Mouse (Mus musculus): ENCODE measurements around the gene Dmc1. TPM values are rescaled to one million over a fixed set of nuclear protein-coding genes. Genes with fewer than 3 reads are reported as not detected.

Gene Dmc1
- total and polyA plus RNA-seq, 3 experiments = not detected

DNA sequence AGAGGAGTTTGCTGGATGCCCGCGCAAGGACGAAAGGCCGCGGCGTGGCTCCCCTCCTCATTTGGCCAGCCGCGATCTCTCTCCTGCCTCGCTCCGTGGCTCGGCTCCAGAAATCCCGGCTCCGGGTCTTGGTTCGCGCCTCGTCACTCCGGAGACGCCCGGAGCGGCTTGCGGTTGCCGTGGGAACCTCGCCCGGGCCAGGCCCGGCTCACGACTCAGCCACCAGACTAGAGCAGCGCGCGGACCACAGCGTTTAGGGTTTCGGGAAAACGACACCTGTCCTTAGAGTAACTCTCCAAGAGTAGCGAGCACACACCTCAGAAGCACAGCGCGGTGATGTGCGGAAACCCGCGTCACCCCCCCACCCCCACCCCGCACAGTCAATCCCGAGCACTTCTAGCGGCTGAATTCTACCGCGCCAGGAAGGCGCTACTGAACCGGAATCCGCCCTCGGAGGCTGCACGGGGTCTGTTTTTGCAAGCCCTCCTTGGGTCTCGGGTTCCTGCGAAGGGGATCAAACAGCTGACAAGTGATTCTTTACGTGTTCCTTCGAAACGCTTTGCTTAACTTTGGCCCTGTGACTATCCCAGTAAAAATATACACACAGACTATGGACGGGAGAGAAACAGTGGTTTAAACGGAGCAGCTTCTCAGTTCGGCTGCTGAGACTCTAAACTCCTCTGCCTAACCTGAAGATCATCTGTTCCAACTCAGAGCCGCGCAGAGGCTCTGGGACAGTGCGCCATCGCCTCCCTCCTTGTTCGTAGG, 93.2 kb downstream of the Dmc1 start:
- no peak overlapping the region for H3K4me3 ChIP-seq (ENCODE audit: low read depth, low read length)

More for the DNA sequence above, 93.2 kb downstream of the Dmc1 start:
- Histone ChIP-seq H3K27me3 (ENCODE audit: insufficient read depth, low read length) (peaks cover 63% of the 10 kb centered on the region), H3K36me3 (replicated peaks) (no peaks in the 10 kb centered on the region), H3K4me1 (ENCODE audit: insufficient read depth, low read depth, low read length) (no peaks in the 10 kb centered on the region), H3K9me3 (replicated peaks) (no peaks in the 10 kb centered on the region)
- TF ChIP-seq GATA2 (IDR thresholded peaks at IDR 0.05; ENCODE audit: borderline replicate concordance, low read depth, low read length) (no peak), CTCF (IDR thresholded peaks at IDR 0.05; ENCODE audit: low read depth, low read length) (no peak), TAL1 (conservative IDR thresholded peaks at IDR 0.05; ENCODE audit: low read depth, low read length) (no peak)
- DNase-seq (ENCODE audit: low spot score) = no peak
- no peak for ATAC-seq (ENCODE audit: extremely low read depth, insufficient number of reproducible peaks, low FRiP score, poor library complexity, severe bottlenecking)

Other genes starting within 250 kb of the Dmc1 start
- 11.3 and 13.3 TPM in 2 replicates for gene Tmem184b, start 201.5 kb downstream of the Dmc1 start, total RNA-seq (2014; fragmentation: Nextera tagmentation)
- 1.9 and 2.3 TPM in 2 replicates for gene Tmem184b, start 201.5 kb downstream of the Dmc1 start, total RNA-seq (2017)
- 12.9 and 13.8 TPM in 2 replicates for gene Tmem184b, start 201.5 kb downstream of the Dmc1 start, polyA plus RNA-seq (2012)
- not detected in 2 replicates for gene Csnk1e, start 149.5 kb downstream of the Dmc1 start, total RNA-seq (2014; fragmentation: Nextera tagmentation)
- gene Csnk1e, start 149.5 kb downstream of the Dmc1 start, total RNA-seq (2017) = 0.35 and 0.44 TPM in 2 replicates
- not detected in 2 replicates for gene Csnk1e, start 149.5 kb downstream of the Dmc1 start, polyA plus RNA-seq (2012)
- gene Kcnj4, start 99.9 kb downstream of the Dmc1 start, total RNA-seq (2014; fragmentation: Nextera tagmentation) = not detected in 2 replicates
- gene Kcnj4, start 99.9 kb downstream of the Dmc1 start, total RNA-seq (2017) = 0.05 TPM in 1 of 2 replicates, not detected in the other
- gene Kcnj4, start 99.9 kb downstream of the Dmc1 start, polyA plus RNA-seq (2012) = not detected in 2 replicates
- gene Kdelr3, start 88.7 kb downstream of the Dmc1 start, total RNA-seq (2014; fragmentation: Nextera tagmentation) = not detected in 2 replicates
- 0.05 TPM in 1 of 2 replicates, not detected in the other for gene Kdelr3, start 88.7 kb downstream of the Dmc1 start, total RNA-seq (2017)
- gene Kdelr3, start 88.7 kb downstream of the Dmc1 start, polyA plus RNA-seq (2012) = not detected in 2 replicates
- gene Ddx17, start 58.4 kb downstream of the Dmc1 start, total RNA-seq (2014; fragmentation: Nextera tagmentation) = 238 and 294 TPM in 2 replicates
- gene Ddx17, start 58.4 kb downstream of the Dmc1 start, total RNA-seq (2017) = 191 and 220 TPM in 2 replicates
- gene Ddx17, start 58.4 kb downstream of the Dmc1 start, polyA plus RNA-seq (2012) = 54.2 and 61.0 TPM in 2 replicates
- gene Fam227a, start 53.8 kb upstream of the Dmc1 start, total RNA-seq (2014; fragmentation: Nextera tagmentation) = 0.90 and 3.4 TPM in 2 replicates
- gene Fam227a, start 53.8 kb upstream of the Dmc1 start, total RNA-seq (2017) = 1.2 and 2.1 TPM in 2 replicates
- gene Fam227a, start 53.8 kb upstream of the Dmc1 start, polyA plus RNA-seq (2012) = 0.11 and 0.13 TPM in 2 replicates
- 9.9 and 18.5 TPM in 2 replicates for gene Cby1, start 54.1 kb upstream of the Dmc1 start, total RNA-seq (2014; fragmentation: Nextera tagmentation)
- 44.7 and 54.5 TPM in 2 replicates for gene Cby1, start 54.1 kb upstream of the Dmc1 start, total RNA-seq (2017)
- gene Cby1, start 54.1 kb upstream of the Dmc1 start, polyA plus RNA-seq (2012) = 98.0 and 113 TPM in 2 replicates
- gene Tomm22, start 65.8 kb upstream of the Dmc1 start, total RNA-seq (2014; fragmentation: Nextera tagmentation) = 116 and 133 TPM in 2 replicates
- gene Tomm22, start 65.8 kb upstream of the Dmc1 start, total RNA-seq (2017) = 144 and 169 TPM in 2 replicates
- 103 and 140 TPM in 2 replicates for gene Tomm22, start 65.8 kb upstream of the Dmc1 start, polyA plus RNA-seq (2012)
- gene Josd1, start 82.8 kb upstream of the Dmc1 start, total RNA-seq (2014; fragmentation: Nextera tagmentation) = 19.1 and 23.3 TPM in 2 replicates
- 21.6 and 21.9 TPM in 2 replicates for gene Josd1, start 82.8 kb upstream of the Dmc1 start, total RNA-seq (2017)
- gene Josd1, start 82.8 kb upstream of the Dmc1 start, polyA plus RNA-seq (2012) = 16.7 and 22.6 TPM in 2 replicates
- 63.7 and 74.7 TPM in 2 replicates for gene Gtpbp1, start 85.7 kb upstream of the Dmc1 start, total RNA-seq (2014; fragmentation: Nextera tagmentation)
- 54.8 and 58.6 TPM in 2 replicates for gene Gtpbp1, start 85.7 kb upstream of the Dmc1 start, total RNA-seq (2017)
- 108 and 116 TPM in 2 replicates for gene Gtpbp1, start 85.7 kb upstream of the Dmc1 start, polyA plus RNA-seq (2012)
- gene Sun2, start 137.4 kb upstream of the Dmc1 start, total RNA-seq (2014; fragmentation: Nextera tagmentation) = 16.2 and 33.3 TPM in 2 replicates
- 24.2 and 24.4 TPM in 2 replicates for gene Sun2, start 137.4 kb upstream of the Dmc1 start, total RNA-seq (2017)
- gene Sun2, start 137.4 kb upstream of the Dmc1 start, polyA plus RNA-seq (2012) = 30.1 and 32.3 TPM in 2 replicates
- gene Dnal4, start 172.7 kb upstream of the Dmc1 start, total RNA-seq (2014; fragmentation: Nextera tagmentation) = 15.2 and 19.5 TPM in 2 replicates
- 13.1 and 13.9 TPM in 2 replicates for gene Dnal4, start 172.7 kb upstream of the Dmc1 start, total RNA-seq (2017)
- 25.7 and 29.7 TPM in 2 replicates for gene Dnal4, start 172.7 kb upstream of the Dmc1 start, polyA plus RNA-seq (2012)
- gene Nptxr, start 199.7 kb upstream of the Dmc1 start, total RNA-seq (2014; fragmentation: Nextera tagmentation) = not detected in 2 replicates
- gene Nptxr, start 199.7 kb upstream of the Dmc1 start, total RNA-seq (2017) = under 0.01 and 0.05 TPM in 2 replicates
- 0.01 and 0.03 TPM in 2 replicates for gene Nptxr, start 199.7 kb upstream of the Dmc1 start, polyA plus RNA-seq (2012)
- gene Npcd, start 229.1 kb upstream of the Dmc1 start, total RNA-seq (2014; fragmentation: Nextera tagmentation) = not detected in 2 replicates
- not detected in 2 replicates for gene Npcd, start 229.1 kb upstream of the Dmc1 start, total RNA-seq (2017)
- not detected in 2 replicates for gene Npcd, start 229.1 kb upstream of the Dmc1 start, polyA plus RNA-seq (2012)
- 0.73 and 5.9 TPM in 2 replicates for gene Cbx6, start 229.6 kb upstream of the Dmc1 start, total RNA-seq (2014; fragmentation: Nextera tagmentation)
- 1.4 and 1.6 TPM in 2 replicates for gene Cbx6, start 229.6 kb upstream of the Dmc1 start, total RNA-seq (2017)
- 6.1 and 8.7 TPM in 2 replicates for gene Cbx6, start 229.6 kb upstream of the Dmc1 start, polyA plus RNA-seq (2012)

Measured in G1E (cell line).